Mouse (Mus musculus) T-cell, adult 2 months (primary cell): ENCODE results near the gene Pde10a.

Experiments used
- DNase-seq: peaks from one replicate; pipeline ENCODE4 v3.0.0; 2022; ENCODE audit warnings: low spot score

The Pde10a gene

GRCm38 (mm10) chr17:8525225-8525721 lies at the start of gene Pde10a:
Pde10a (plus strand) TSS chr17:8525372.
- DNase-seq: no peak

GRCm38 (mm10) chr17:8478554-8478953 lies 46.6 kb upstream of the Pde10a start:
- no peak for DNase-seq

GRCm38 (mm10) chr17:8479493-8480128 lies 45.6 kb upstream of the Pde10a start:
- no peak for DNase-seq

GRCm38 (mm10) chr17:8481797-8482196 lies 43.4 kb upstream of the Pde10a start:
- no peak for DNase-seq

- no peak for DNase-seq
These were observed 42.3 kb upstream of the Pde10a start for GRCm38 (mm10) chr17:8482876-8483275.

- no peak for DNase-seq
These were observed 40.9 kb upstream of the Pde10a start for GRCm38 (mm10) chr17:8484246-8484645.

- DNase-seq: no peak
These were observed 40.0 kb upstream of the Pde10a start for GRCm38 (mm10) chr17:8485146-8485545.

- no peak for DNase-seq
These were observed 37.3 kb upstream of the Pde10a start for GRCm38 (mm10) chr17:8487824-8488223.

GRCm38 (mm10) chr17:8490971-8491370 lies 34.2 kb upstream of the Pde10a start:
- DNase-seq: no peak

GRCm38 (mm10) chr17:8493461-8493860 lies 31.7 kb upstream of the Pde10a start:
- no peak for DNase-seq

- DNase-seq: no peak
These were observed 27.0 kb upstream of the Pde10a start for GRCm38 (mm10) chr17:8498151-8498550.

GRCm38 (mm10) chr17:8498655-8499054 lies 26.5 kb upstream of the Pde10a start:
- DNase-seq: no peak

GRCm38 (mm10) chr17:8499564-8500117 lies 25.5 kb upstream of the Pde10a start:
- DNase-seq: no peak

GRCm38 (mm10) chr17:8504381-8504780 lies 20.8 kb upstream of the Pde10a start:
- no peak for DNase-seq

GRCm38 (mm10) chr17:8505669-8506426 lies 19.3 kb upstream of the Pde10a start:
- peak; percentile 58 for DNase-seq

GRCm38 (mm10) chr17:8506726-8507125 lies 18.4 kb upstream of the Pde10a start:
- no peak for DNase-seq

- DNase-seq: no peak
These were observed 17.5 kb upstream of the Pde10a start for GRCm38 (mm10) chr17:8507654-8508053.

- no peak for DNase-seq
These were observed 16.6 kb upstream of the Pde10a start for GRCm38 (mm10) chr17:8508305-8509141.

GRCm38 (mm10) chr17:8516006-8516405 lies 9.2 kb upstream of the Pde10a start:
- DNase-seq: no peak

- DNase-seq: no peak
These were observed 1.2 kb upstream of the Pde10a start for GRCm38 (mm10) chr17:8523986-8524385.

GRCm38 (mm10) chr17:8524387-8525165 lies 596 bp upstream of the Pde10a start:
- peak; percentile 14 for DNase-seq
